Mouse (Mus musculus) limb, embryonic 15.5 days (tissue): ENCODE results near the gene Rp9. TPM values are rescaled to one million over a fixed set of nuclear protein-coding genes. Genes with fewer than 3 reads are reported as not detected.

Source experiments
- polyA plus RNA-seq: library from polyadenylated mRNA; unstranded; fragments of >200 nt; fragmentation: Nextera tagmentation; extraction: Ambion mirVana; gene quantifications from 2 replicates; pipeline ENCODE4 v1.2.1, GENCODE M21; 2015

Gene Rp9
- polyA plus RNA-seq, 1 experiment from 2014 or later: 63.0 TPM

Other genes with a start within 250 kb of the Rp9 start
- gene Zfp809, start 244.0 kb downstream of the Rp9 start, polyA plus RNA-seq: 16.5 and 17.7 TPM in 2 replicates
- 4.0 and 4.8 TPM in 2 replicates for gene Zfp599, start 209.8 kb downstream of the Rp9 start, polyA plus RNA-seq
- gene Zfp810, start 162.1 kb downstream of the Rp9 start, polyA plus RNA-seq: 17.2 and 17.5 TPM in 2 replicates
- 35.4 and 38.1 TPM in 2 replicates for gene Anln, start 80.6 kb downstream of the Rp9 start, polyA plus RNA-seq
- gene 9530077C05Rik, start 58.2 kb downstream of the Rp9 start, polyA plus RNA-seq: 5.6 TPM in 2 replicates
- not detected in 2 replicates for gene Gm17545, start 15.5 kb downstream of the Rp9 start, polyA plus RNA-seq
- gene Bbs9, start 6.0 kb upstream of the Rp9 start, polyA plus RNA-seq: 13.0 TPM in 2 replicates